Comparison of ENCODE assay signal across 15 mouse cellular contexts in the genomic region with DNA sequence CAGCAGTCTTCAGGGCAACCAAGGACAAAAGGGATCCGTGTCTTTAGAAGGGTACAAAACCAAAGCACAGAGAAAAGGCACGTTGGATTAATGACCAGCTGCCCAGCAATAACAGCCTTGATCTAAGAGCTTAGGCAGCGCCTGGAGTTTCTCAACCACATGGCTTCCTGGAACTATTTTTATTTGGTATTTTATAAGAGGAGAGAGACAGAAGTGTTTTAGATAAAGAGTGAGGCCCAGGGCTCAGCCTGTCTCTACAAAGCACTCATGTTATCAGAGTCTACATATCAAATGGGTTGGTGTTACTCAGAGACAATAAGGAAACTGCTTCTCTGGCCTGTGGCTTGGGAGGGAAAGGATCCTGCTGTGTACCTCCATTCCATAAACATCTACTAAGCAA. TPM values are rescaled to one million over a fixed set of nuclear protein-coding genes. Genes with fewer than 3 reads are reported as not detected.
A peak's percentile ranks its signal among the peaks of the same experiment; 100 is the strongest.
DNase-seq lines count a peak whose midpoint lies in the region; ATAC-seq and TF ChIP-seq lines count a peak whose summit lies in the region.
"Had no signal": no experiment of that assay in that cellular context is flagged by ENCODE, and none has a peak within 500 bp of the region (broad histone marks: within the 10 kb centered on the region; RNA-seq: fewer than 3 reads in every experiment).

No protein-coding gene starts in this region.

- ATAC-seq in liver, postnatal 0 days: no peak
- peak; percentile 86 for ATAC-seq in heart, embryonic 16.5 days (replicated peaks; ENCODE audit: extremely low read depth, insufficient read depth, low FRiP score)
- ATAC-seq in limb, embryonic 14.5 days (ENCODE audit: low FRiP score, low read depth): 0 out of 2 replicates have a peak, but pooled peaks have one; percentile 34
- ATAC-seq in stomach, postnatal 0 days (ENCODE audit: low FRiP score, low TSS enrichment): no peak
- ATAC-seq in midbrain, embryonic 14.5 days (ENCODE audit: low FRiP score, low TSS enrichment): no peak
- no peak for ATAC-seq in forebrain, embryonic 15.5 days (replicated peaks)
- ATAC-seq: Patski had no signal

- H3K27ac ChIP-seq in liver, postnatal 0 days (ENCODE audit: low read depth): no peak overlapping the region
- peak overlapping the region; percentile 78 for H3K27ac ChIP-seq in heart, embryonic 16.5 days (ENCODE audit: low read length)
- H3K27ac ChIP-seq in limb, embryonic 14.5 days (replicated peaks; ENCODE audit: low read depth, low read length): no peak overlapping the region
- 0 out of 2 replicates have a peak overlapping the region, but pooled peaks have one; percentile 8 for H3K27ac ChIP-seq in stomach, postnatal 0 days (replicated peaks)
- no peak overlapping the region for H3K27ac ChIP-seq in midbrain, embryonic 14.5 days (replicated peaks; ENCODE audit: low read depth, low read length)
- H3K27ac ChIP-seq in forebrain, embryonic 15.5 days (replicated peaks): no peak overlapping the region
- H3K27ac ChIP-seq: kidney, postnatal 0 days had no signal

- no peak overlapping the region for H3K9ac ChIP-seq in liver, postnatal 0 days (replicated peaks)
- H3K9ac ChIP-seq in heart, embryonic 16.5 days (ENCODE audit: low read length): no peak overlapping the region; the same call in 1 of the 2 replicates
- H3K9ac ChIP-seq in limb, embryonic 14.5 days (ENCODE audit: low read depth, low read length, severe bottlenecking): no peak overlapping the region
- H3K9ac ChIP-seq in stomach, postnatal 0 days (ENCODE audit: low read length): no peak overlapping the region
- no peak overlapping the region for H3K9ac ChIP-seq in midbrain, embryonic 14.5 days (replicated peaks; ENCODE audit: low read length)
- H3K9ac ChIP-seq in forebrain, embryonic 15.5 days (replicated peaks): no peak overlapping the region

- 38% methylated on average over 3 of the region's 3 CpGs for WGBS in liver, postnatal 0 days (ENCODE audit: insufficient replicate concordance)
- 16% methylated on average over 3 of the region's 3 CpGs for WGBS in heart, embryonic 16.5 days
- 16% methylated on average over 3 of the region's 3 CpGs for WGBS in limb, embryonic 14.5 days
- WGBS in stomach, postnatal 0 days: 21% methylated on average over 3 of the region's 3 CpGs
- 42% methylated on average over 3 of the region's 3 CpGs for WGBS in midbrain, embryonic 14.5 days
- 40% methylated on average over 3 of the region's 3 CpGs for WGBS in forebrain, embryonic 15.5 days

- no peak overlapping the region for H3K4me2 ChIP-seq in liver, postnatal 0 days (ENCODE audit: low read depth, low read length)
- peak overlapping the region; percentile 43 for H3K4me2 ChIP-seq in heart, embryonic 16.5 days (ENCODE audit: low read depth, low read length)
- no peak overlapping the region for H3K4me2 ChIP-seq in limb, embryonic 14.5 days (replicated peaks; ENCODE audit: low read depth, low read length, severe bottlenecking)
- no peak overlapping the region for H3K4me2 ChIP-seq in stomach, postnatal 0 days (replicated peaks; ENCODE audit: low read depth)
- no peak overlapping the region for H3K4me2 ChIP-seq in midbrain, embryonic 14.5 days (ENCODE audit: low read length)
- no peak overlapping the region for H3K4me2 ChIP-seq in forebrain, embryonic 15.5 days (replicated peaks)

- no peaks in the 10 kb centered on the region for H3K36me3 ChIP-seq in liver, postnatal 0 days (replicated peaks; ENCODE audit: insufficient read depth, low read length)
- no peaks in the 10 kb centered on the region for H3K36me3 ChIP-seq in heart, embryonic 16.5 days (ENCODE audit: control insufficient read depth, insufficient read depth)
- no peaks in the 10 kb centered on the region for H3K36me3 ChIP-seq in limb, embryonic 14.5 days (ENCODE audit: control insufficient read depth, insufficient read depth, low read length)
- no peaks in the 10 kb centered on the region for H3K36me3 ChIP-seq in stomach, postnatal 0 days (ENCODE audit: control insufficient read depth, insufficient read depth, low read length)
- H3K36me3 ChIP-seq in midbrain, embryonic 14.5 days (ENCODE audit: control insufficient read depth, insufficient read depth, low read length): no peaks in the 10 kb centered on the region
- no peaks in the 10 kb centered on the region for H3K36me3 ChIP-seq in forebrain, embryonic 15.5 days

- H3K4me1 ChIP-seq in liver, postnatal 0 days (ENCODE audit: insufficient read depth): no peaks in the 10 kb centered on the region
- H3K4me1 ChIP-seq in heart, embryonic 16.5 days (ENCODE audit: control insufficient read depth, insufficient read depth, low read length): peaks cover 34% of the 10 kb centered on the region
- peaks cover 10% of the 10 kb centered on the region for H3K4me1 ChIP-seq in limb, embryonic 14.5 days (ENCODE audit: control insufficient read depth, insufficient read depth, low read length)
- no peaks in the 10 kb centered on the region for H3K4me1 ChIP-seq in stomach, postnatal 0 days (replicated peaks; ENCODE audit: control insufficient read depth, insufficient read depth)
- no peaks in the 10 kb centered on the region for H3K4me1 ChIP-seq in midbrain, embryonic 14.5 days (ENCODE audit: control insufficient read depth, insufficient read depth, low read length)
- H3K4me1 ChIP-seq in forebrain, embryonic 15.5 days: peaks cover 7% of the 10 kb centered on the region

- no peak for TF ChIP-seq CTCF in liver, postnatal 0 days (IDR thresholded peaks at IDR 0.05; ENCODE audit: low read depth)
- no peak for TF ChIP-seq CTCF in stomach, postnatal 0 days (IDR thresholded peaks at IDR 0.05; ENCODE audit: low read depth)

- no peak for TF ChIP-seq EP300 in liver, postnatal 0 days (IDR thresholded peaks at IDR 0.05; ENCODE audit: low read depth)
- no peak for TF ChIP-seq EP300 in stomach, postnatal 0 days (optimal IDR thresholded peaks at IDR 0.05)

- no peak for TF ChIP-seq POLR2A in limb, embryonic 14.5 days (IDR thresholded peaks at IDR 0.05; ENCODE audit: borderline replicate concordance, extremely low read depth, insufficient read depth, insufficient read length)

- no peaks in the 10 kb centered on the region for H3K9me3 ChIP-seq in liver, postnatal 0 days (ENCODE audit: low read length)
- no peaks in the 10 kb centered on the region for H3K9me3 ChIP-seq in heart, embryonic 16.5 days (replicated peaks; ENCODE audit: control insufficient read depth, low read length)
- no peaks in the 10 kb centered on the region for H3K9me3 ChIP-seq in limb, embryonic 14.5 days (ENCODE audit: control insufficient read depth, low read length)
- no peaks in the 10 kb centered on the region for H3K9me3 ChIP-seq in stomach, postnatal 0 days (ENCODE audit: control insufficient read depth, low read length)
- no peaks in the 10 kb centered on the region for H3K9me3 ChIP-seq in midbrain, embryonic 14.5 days (ENCODE audit: control insufficient read depth, low read length)
- H3K9me3 ChIP-seq in forebrain, embryonic 15.5 days: no peaks in the 10 kb centered on the region

- no peak overlapping the region for H3K4me3 ChIP-seq in liver, postnatal 0 days (ENCODE audit: low read depth, low read length)
- 0 out of 2 replicates have a peak overlapping the region, but pooled peaks have one; percentile 0 for H3K4me3 ChIP-seq in heart, embryonic 16.5 days (ENCODE audit: low read length)
- H3K4me3 ChIP-seq in limb, embryonic 14.5 days (replicated peaks; ENCODE audit: low read length): no peak overlapping the region
- no peak overlapping the region for H3K4me3 ChIP-seq in stomach, postnatal 0 days (ENCODE audit: low read depth, low read length)
- no peak overlapping the region for H3K4me3 ChIP-seq in midbrain, embryonic 14.5 days (replicated peaks; ENCODE audit: low read depth, low read length)
- H3K4me3 ChIP-seq in forebrain, embryonic 15.5 days: no peak overlapping the region
- H3K4me3 ChIP-seq: erythroblast, embryonic 14.5 days had no signal

- DNase-seq in liver: peak; percentile 11
- no peak for DNase-seq in liver, postnatal 0 days
- DNase-seq in limb, embryonic 14.5 days (ENCODE audit: low spot score): no peak
- no peak for DNase-seq in stomach, postnatal 0 days (ENCODE audit: low spot score)
- no peak for DNase-seq in midbrain, embryonic 14.5 days
- no peak for DNase-seq in natural killer cell, adult 2 months (ENCODE audit: low spot score in 2 of 2)
- DNase-seq: cerebellum, adult 9-10 months; layer of hippocampus, adult 9-11 months; lung, postnatal 36 days; thymus, postnatal 25 days had no signal

- H3K27me3 ChIP-seq in liver, postnatal 0 days (ENCODE audit: insufficient read depth, low read length): no peaks in the 10 kb centered on the region
- H3K27me3 ChIP-seq in heart, embryonic 16.5 days (ENCODE audit: control insufficient read depth, insufficient read depth, low read length): no peaks in the 10 kb centered on the region
- no peaks in the 10 kb centered on the region for H3K27me3 ChIP-seq in limb, embryonic 14.5 days (ENCODE audit: control insufficient read depth, insufficient read depth, low read length)
- no peaks in the 10 kb centered on the region for H3K27me3 ChIP-seq in stomach, postnatal 0 days (ENCODE audit: control insufficient read depth, insufficient read depth, low read length)
- H3K27me3 ChIP-seq in midbrain, embryonic 14.5 days (ENCODE audit: control insufficient read depth, insufficient read depth, low read length): no peaks in the 10 kb centered on the region
- peaks cover 3% of the 10 kb centered on the region; the same call in 1 of the 2 replicates for H3K27me3 ChIP-seq in forebrain, embryonic 15.5 days
- H3K27me3 ChIP-seq: Patski had no signal

RNA-seq across cellular contexts. Expression of a gene that starts 12.3 kb away (rescaled TPM):
- polyA plus RNA-seq in liver, postnatal 0 days (2015; fragmentation: Nextera tagmentation; extraction: Ambion mirVana): 9.0 and 10.7 TPM in 2 replicates
- 67.4 and 71.4 TPM in 2 replicates for polyA plus RNA-seq in heart, embryonic 16.5 days (2015; fragmentation: Nextera tagmentation; extraction: Ambion mirVana)
- polyA plus RNA-seq in limb, embryonic 14.5 days (2012; rRNA removed): 57.4 and 68.3 TPM in 2 replicates
- 36.7 and 42.6 TPM in 2 replicates for polyA plus RNA-seq in limb, embryonic 14.5 days (2014; fragmentation: Nextera tagmentation; extraction: Ambion mirVana)
- 35.6 and 38.7 TPM in 2 replicates for polyA plus RNA-seq in stomach, postnatal 0 days (2015; fragmentation: Nextera tagmentation; extraction: Ambion mirVana)
- polyA plus RNA-seq in midbrain, embryonic 14.5 days (2014; fragmentation: Nextera tagmentation; extraction: Ambion mirVana): 83.4 and 84.7 TPM in 2 replicates
- 65.8 and 72.4 TPM in 2 replicates for polyA plus RNA-seq in forebrain, embryonic 15.5 days (2015; fragmentation: Nextera tagmentation; extraction: Ambion mirVana)

Comparison
In these comparisons a context has a peak if more than half of its experiments do, and no peak if none do; other contexts are left out.
1. ATAC-seq: peak in heart, embryonic 16.5 days (single experiment) and limb, embryonic 14.5 days (single experiment); none in liver, postnatal 0 days (single experiment), stomach, postnatal 0 days (single experiment), midbrain, embryonic 14.5 days (single experiment) and forebrain, embryonic 15.5 days (single experiment).
2. H3K27ac ChIP-seq: peak in heart, embryonic 16.5 days (single experiment) and stomach, postnatal 0 days (single experiment); none in liver, postnatal 0 days (single experiment), limb, embryonic 14.5 days (single experiment), midbrain, embryonic 14.5 days (single experiment) and forebrain, embryonic 15.5 days (single experiment).